Mouse (Mus musculus): ENCODE results near the gene Slc38a9.

- TF ChIP-seq POLR2A (IDR thresholded peaks at IDR 0.05; ENCODE audit: low read depth, low read length) (no peak), CTCF (IDR thresholded peaks at IDR 0.05; ENCODE audit: borderline replicate concordance, insufficient read depth, low read length) (no peak)
Measured at GRCm38 (mm10) chr13:112639111-112639510, 21.4 kb upstream of the Slc38a9 start.
